Mouse (Mus musculus) ovary, adult 18-20 months (tissue): Measurements from ENCODE around the gene Tasp1.
A peak's percentile ranks its signal among the peaks of the same experiment; 100 is the strongest.
"Not testable (repeated sequence)": the region's sequence is repeated elsewhere in the genome, so short reads cannot be mapped to it uniquely, and the experiment has no call there.

Source experiments
- DNase-seq: peaks from one replicate; pipeline ENCODE4 v3.0.0; 2022; ENCODE audit warnings: low spot score, mixed read lengths

Gene Tasp1

DNA sequence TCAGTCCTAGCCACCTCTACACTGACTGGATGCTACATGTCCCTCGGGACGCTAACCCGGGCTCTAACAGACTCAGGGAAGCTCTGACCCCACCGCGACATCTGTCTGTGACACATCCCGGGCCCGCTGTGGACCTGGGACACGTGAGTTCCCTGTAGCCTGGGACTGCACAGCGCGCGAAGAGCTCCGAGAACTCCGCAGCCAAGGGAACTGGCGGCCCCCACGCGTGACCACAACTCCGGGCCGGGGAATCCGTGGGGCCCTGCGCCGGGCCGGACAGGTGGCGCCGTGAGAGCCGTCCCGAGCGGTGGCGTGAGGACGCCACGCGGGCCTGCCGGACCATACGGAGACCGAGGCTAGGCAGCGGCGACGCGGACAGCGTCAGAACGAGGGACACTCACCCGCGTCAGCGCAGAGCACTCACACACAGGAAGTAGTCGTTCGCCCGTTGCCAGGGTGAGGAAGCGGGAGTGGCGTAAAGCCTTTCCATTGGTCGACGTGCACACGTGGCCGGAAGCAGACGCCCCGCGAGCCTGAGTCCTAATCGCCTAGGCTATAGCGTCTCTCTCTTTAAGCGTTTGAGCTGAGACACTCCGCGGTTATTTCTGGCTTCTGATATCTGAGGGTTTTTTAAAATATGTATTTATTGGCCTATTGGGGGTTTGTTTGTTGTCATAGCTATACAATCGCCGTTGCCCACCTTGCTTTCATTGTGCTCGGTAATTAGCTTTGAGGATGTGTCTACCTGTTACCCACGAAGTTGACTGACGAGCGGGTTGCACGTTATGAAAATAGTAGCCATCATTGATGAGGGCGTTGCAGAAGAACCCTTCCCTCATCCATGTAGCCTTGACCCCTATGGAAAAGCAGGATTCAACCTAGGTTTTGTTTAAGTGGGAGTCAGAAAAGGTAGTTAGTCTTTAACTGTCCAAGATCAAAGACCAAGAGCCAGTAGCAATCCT lies at the start of gene Tasp1:
Tasp1 (minus strand) TSS at position 453 of the 962 bp plus-strand sequence.
- peak; percentile 87 for DNase-seq

DNA sequence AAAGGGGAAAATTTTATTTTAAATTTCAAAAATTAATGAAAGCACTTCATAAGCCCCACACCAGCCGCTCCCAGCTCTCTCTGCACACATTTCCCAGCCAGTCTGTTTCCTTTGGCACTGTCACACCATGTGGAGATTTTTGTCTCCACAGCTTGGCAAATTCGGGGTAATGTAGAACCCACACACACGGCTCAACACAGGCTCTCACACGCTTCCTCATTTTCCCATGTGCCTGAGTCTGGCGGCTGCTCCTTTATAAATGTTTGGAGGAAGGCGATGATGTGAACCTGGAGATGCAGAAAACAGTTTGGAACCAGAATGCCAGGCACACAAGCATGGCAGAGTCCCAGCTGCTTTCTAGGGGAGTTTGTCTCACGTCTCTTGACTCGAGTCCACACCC lies 47.2 kb upstream of the Tasp1 start:
- no peak for DNase-seq

- no peak for DNase-seq
These were observed 42.3 kb upstream of the Tasp1 start for GRCm38 (mm10) chr2:140108945-140109344.

- no peak for DNase-seq
These were observed 41.0 kb upstream of the Tasp1 start for GRCm38 (mm10) chr2:140107641-140108040.

DNA sequence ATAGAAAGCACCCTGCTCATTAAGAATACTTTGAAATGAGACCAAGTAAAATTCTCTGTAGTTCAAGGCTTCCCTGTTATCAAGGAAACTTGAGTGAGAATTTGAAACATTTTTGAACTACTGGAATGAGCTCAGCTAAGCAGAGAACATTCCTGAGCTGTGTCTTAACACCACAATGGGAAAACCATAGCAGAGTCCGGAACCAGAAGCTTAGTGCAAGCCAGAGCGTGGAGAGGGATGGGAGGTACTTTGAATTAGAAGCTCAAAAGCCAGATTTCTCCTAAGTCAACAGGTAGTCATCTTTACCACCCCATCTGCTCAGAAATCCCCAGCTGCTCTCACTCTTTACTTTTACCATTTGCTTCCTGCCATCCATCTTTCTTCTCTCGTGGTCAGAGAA lies 38.3 kb upstream of the Tasp1 start:
- no peak for DNase-seq

- DNase-seq: no peak
These were observed 34.2 kb upstream of the Tasp1 start for GRCm38 (mm10) chr2:140100551-140101474.

DNA sequence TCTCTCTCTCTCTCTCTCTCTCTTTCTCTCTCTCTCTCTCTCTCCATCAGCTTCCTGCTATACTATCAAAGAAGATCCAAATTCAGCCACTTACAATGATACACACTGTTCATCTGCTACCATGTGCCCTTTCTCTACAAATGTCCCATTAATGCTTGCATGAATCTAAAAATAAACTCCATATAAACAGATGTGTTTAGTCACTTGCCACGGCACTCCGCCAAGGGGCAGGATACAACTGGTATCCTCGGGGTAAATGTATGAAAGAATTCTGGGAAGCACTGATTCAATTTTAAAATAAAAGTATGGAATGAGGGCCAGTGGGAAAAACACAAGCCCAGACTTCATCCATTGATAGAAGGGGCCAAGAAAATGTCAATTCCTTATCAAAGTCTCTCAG lies 33.4 kb upstream of the Tasp1 start:
- DNase-seq: no peak

GRCm38 (mm10) chr2:140097131-140097591 lies 30.6 kb upstream of the Tasp1 start:
- no peak for DNase-seq

DNA sequence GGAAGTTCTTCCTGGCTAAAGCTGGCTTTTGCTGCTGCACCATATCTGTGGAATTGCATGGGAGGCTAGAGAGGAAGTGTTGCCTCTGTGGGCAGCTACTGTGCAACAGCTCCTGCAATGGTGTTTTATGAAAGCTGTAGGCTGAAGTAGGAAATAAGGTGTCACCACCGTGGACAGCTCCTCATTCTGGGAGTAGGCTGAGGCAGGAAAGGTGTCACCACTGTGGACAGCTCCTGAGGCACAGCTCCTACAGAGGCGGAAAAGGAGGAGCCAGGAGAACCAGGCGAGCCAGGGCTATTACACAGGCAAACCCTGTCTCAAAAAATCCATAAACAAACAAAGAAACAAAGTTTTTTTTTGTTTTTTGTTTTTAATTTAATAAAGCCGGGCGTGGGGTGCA lies 29.4 kb upstream of the Tasp1 start:
- no peak for DNase-seq

- no peak for DNase-seq
These were observed 26.8 kb upstream of the Tasp1 start for GRCm38 (mm10) chr2:140093433-140093832.

GRCm38 (mm10) chr2:140084245-140084644 lies 17.6 kb upstream of the Tasp1 start:
- DNase-seq: no peak

- no peak for DNase-seq
These were observed 14.4 kb upstream of the Tasp1 start for GRCm38 (mm10) chr2:140080747-140081577.

DNA sequence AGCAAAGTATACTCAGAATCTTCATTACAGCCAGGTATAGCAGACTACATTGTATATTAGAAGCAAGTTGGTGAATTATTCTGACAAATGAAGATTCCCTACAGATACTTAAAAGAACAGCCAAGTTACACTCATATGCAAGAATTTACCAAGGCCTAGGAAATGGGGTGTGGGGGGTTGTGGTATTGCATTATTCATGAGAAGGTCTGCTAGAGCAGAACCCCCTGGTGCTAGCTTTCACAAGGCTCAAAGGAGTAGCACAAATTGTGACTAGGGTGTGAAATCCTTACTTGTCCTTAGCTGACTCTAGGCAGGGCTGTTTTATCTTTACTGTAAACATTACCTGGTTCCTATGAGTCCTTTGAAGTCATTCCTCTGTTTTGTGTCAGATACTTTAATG lies 12.7 kb upstream of the Tasp1 start:
- DNase-seq: not testable (repeated sequence)

GRCm38 (mm10) chr2:140078600-140079280 lies 12.1 kb upstream of the Tasp1 start:
- no peak for DNase-seq

DNA sequence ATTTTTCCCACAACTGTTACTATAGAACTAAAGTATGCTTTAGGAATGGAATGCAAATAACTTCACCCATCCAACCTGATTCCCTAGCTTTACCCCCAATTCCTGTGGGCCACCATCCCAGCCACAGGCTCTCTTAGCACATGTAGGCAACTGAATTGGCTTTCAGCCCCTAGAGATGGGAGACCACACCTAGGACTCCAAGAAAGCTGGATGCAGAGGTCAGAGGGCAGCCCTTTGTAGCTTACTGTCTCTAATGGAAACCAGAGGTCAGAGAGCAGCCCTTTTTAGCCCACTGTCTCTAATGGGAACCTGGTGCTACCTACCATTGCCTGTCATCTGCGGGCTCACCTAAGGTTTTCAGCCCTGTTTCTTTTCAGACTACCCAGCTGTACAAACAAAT lies 10.9 kb upstream of the Tasp1 start:
- no peak for DNase-seq

- DNase-seq: no peak
These were observed 8.5 kb upstream of the Tasp1 start for GRCm38 (mm10) chr2:140075150-140075549.

DNA sequence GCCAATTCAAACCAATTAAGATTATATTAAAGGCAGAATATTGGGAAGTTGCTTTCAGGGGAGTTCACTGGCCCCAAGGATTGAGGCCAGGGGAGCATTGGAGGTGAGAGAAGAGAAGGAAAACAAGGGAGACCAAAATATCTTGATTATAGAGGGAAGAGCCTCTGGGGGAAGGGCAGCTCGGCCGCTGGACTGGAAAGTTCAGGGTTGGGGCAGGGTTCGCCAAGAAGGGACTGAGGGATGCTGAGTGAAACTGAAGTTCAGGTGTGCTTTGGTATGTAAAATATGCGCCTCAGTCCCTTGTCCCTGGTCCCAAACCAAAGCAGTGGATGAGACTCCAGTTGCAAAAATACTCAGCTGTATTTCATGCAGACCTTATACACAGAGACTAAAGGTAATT lies 911 bp upstream of the Tasp1 start:
- no peak for DNase-seq

DNA sequence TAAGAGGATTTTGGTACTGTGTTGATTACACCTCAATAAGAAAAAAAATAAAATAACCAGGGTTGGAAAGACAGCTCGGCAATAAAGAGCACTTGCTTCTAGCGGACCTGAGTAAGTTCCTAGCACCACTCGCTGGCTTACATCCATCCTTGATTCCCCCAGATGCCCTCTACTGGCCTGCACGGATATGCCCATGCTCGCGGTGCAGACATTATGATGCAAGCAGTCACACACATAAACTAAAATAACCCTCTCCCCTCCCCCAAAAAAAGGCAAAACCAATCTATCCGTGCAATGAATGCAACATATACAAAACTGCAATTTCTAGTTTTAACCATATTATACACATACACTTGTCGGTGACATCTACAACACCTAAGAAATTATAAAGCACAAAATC lies 929 bp downstream of the Tasp1 start:
- DNase-seq: no peak

GRCm38 (mm10) chr2:140061481-140061880 lies 5.1 kb downstream of the Tasp1 start:
- no peak for DNase-seq

DNA sequence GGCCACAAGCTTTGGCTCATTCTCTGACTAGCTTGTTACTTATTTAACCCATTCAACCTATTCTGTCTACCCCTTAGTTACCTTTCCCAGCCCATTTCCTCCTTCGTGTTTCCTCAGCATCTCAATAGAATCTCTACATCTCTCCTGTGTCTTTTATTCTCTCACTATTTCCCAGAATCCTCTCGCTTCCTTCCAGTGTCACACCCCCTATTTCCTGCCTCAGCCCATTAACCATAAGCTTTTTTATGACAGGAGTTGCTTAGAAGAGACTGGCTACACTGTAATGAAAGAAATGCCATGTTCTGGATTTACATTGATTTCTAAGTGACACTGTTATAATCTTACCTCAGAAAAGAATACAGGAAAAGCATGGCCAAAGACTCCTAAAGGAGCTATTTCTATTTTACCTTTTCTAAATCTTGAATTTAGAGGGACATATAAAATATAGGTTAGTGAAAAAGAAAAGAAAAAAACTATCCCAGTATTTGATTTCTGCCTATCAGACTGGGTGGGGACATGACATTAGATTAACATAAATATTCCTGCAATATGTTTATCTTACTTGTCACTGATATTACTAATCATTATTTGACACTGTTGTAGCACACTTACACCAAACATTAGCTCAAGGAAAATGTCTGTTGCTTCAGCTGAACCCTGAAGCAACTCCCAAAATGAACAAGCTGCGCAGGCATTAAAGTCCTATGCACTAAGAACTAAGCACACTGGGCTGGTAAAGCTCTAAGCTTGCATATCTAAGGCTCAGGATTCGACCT lies 6.3 kb downstream of the Tasp1 start:
- no peak for DNase-seq
